Mouse (Mus musculus) cerebellum, adult 2 months (tissue): Measurements from ENCODE around the gene Rnf220. TPM values are rescaled to one million over a fixed set of nuclear protein-coding genes. Genes with fewer than 3 reads are reported as not detected.

Experiments
- DNase-seq, 2 experiments: peaks; one replicate each; pipeline ENCODE4 v3.0.0; 2021
- H3K27ac ChIP-seq: fragments of 200-500 bp; 2 replicates; pipeline ENCODE4 v1.5.1; 2012; ENCODE audit warnings: low read length, control low read depth, inconsistent platforms; ENCODE audit not compliant: insufficient read depth
- H3K27me3 ChIP-seq: fragments of 200-500 bp; 2 replicates; pipeline ENCODE4 v1.6.1; 2012; ENCODE audit warnings: inconsistent platforms, mild to moderate bottlenecking, low read length, moderate library complexity; ENCODE audit not compliant: control insufficient read depth, insufficient read depth
- H3K4me1 ChIP-seq: fragments of 200-500 bp; 2 replicates; pipeline ENCODE4 v1.6.1; 2011; ENCODE audit warnings: low read length; ENCODE audit not compliant: control insufficient read depth, insufficient read depth
- H3K4me3 ChIP-seq: fragments of 200-500 bp; replicated peaks from 2 replicates; pipeline ENCODE3; 2011; ENCODE audit warnings: mild to moderate bottlenecking, low read depth, low read length, control low read depth; ENCODE audit not compliant: insufficient read depth
- CTCF ChIP-seq: fragments of 200-500 bp; IDR thresholded peaks from 2 replicates; pipeline ENCODE4 v1.5.1; 2011; ENCODE audit warnings: low read depth, mild to moderate bottlenecking, control low read depth, low read length, moderate library complexity, borderline replicate concordance; ENCODE audit not compliant: insufficient read depth
- POLR2A ChIP-seq: fragments of 200-500 bp; IDR thresholded peaks from 2 replicates; pipeline ENCODE4 v1.6.1; 2011; ENCODE audit warnings: low read length, control low read depth, borderline replicate concordance; ENCODE audit not compliant: insufficient read depth
- WGBS: fragments of 180-500 bp; shearing (Covaris S2); methylation state at CpG from one replicate; pipeline ENCODE4 v1.1.7; 2018; 5-methylcytosine and 5-hydroxymethylcytosine counted together
- polyA plus RNA-seq: library from polyadenylated mRNA; depleted of rRNA; stranded (reverse); fragments of >200 nt; gene quantifications from 2 replicates; pipeline ENCODE4 v1.2.3, GENCODE M21; 2012

The Rnf220 gene
- polyA plus RNA-seq, 1 experiment: 183 TPM

- 28% methylated on average over 12 of the region's 12 CpGs for WGBS
Measured at GRCm38 (mm10) chr4:117342751-117343150, 154.1 kb downstream of the Rnf220 start.

DNA sequence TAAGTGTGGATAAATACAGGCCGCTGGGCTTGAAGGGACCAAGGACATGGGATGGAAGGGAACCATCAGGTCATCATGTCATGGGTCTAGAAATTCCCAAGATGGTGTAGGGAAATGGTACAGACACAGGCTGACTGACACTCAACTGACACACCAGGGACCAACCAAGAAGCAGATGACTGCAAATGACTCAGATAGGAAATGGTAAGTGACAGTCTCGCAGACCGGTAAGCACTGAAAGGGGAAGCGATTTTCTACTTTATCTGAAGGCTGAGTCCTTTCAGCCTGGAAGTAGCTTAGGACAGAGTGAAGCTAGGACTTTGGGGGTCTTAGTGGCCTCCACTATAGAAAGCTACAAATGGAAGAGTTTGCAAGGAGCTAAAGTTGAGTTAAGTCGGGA lies 155.6 kb downstream of the Rnf220 start:
- no peaks in the 10 kb centered on the region for H3K27me3 ChIP-seq
- no peak overlapping the region for H3K4me3 ChIP-seq
- 98% methylated on average over 5 of the region's 5 CpGs for WGBS
- no peak for TF ChIP-seq CTCF
- TF ChIP-seq POLR2A: no peak
- no peaks in the 10 kb centered on the region for H3K4me1 ChIP-seq
- no peak overlapping the region for H3K27ac ChIP-seq
- DNase-seq: no peak

More at GRCm38 (mm10) chr4:117342751-117343150, 154.1 kb downstream of the Rnf220 start:
- TF ChIP-seq POLR2A (no peak), CTCF (no peak)
- no peak overlapping the region for H3K4me3 ChIP-seq
- DNase-seq: peak in 1 of 2 experiments; percentile 13
- no peak overlapping the region for H3K27ac ChIP-seq
- no peaks in the 10 kb centered on the region for H3K27me3 ChIP-seq
- H3K4me1 ChIP-seq: no peaks in the 10 kb centered on the region

- no peak for DNase-seq
- Histone ChIP-seq H3K27ac (no peak overlapping the region), H3K27me3 (no peaks in the 10 kb centered on the region), H3K4me3 (no peak overlapping the region), H3K4me1 (no peaks in the 10 kb centered on the region)
- TF ChIP-seq POLR2A (no peak), CTCF (no peak)
Measured at GRCm38 (mm10) chr4:117339796-117340195, 157.1 kb downstream of the Rnf220 start.

GRCm38 (mm10) chr4:117330836-117331475 lies 165.9 kb downstream of the Rnf220 start:
- Histone ChIP-seq H3K27ac (no peak overlapping the region), H3K4me1 (no peaks in the 10 kb centered on the region), H3K4me3 (no peak overlapping the region), H3K27me3 (no peaks in the 10 kb centered on the region)
- no peak for DNase-seq
- 71% methylated on average over 11 of the region's 11 CpGs for WGBS
- TF ChIP-seq CTCF (no peak), POLR2A (no peak)

DNA sequence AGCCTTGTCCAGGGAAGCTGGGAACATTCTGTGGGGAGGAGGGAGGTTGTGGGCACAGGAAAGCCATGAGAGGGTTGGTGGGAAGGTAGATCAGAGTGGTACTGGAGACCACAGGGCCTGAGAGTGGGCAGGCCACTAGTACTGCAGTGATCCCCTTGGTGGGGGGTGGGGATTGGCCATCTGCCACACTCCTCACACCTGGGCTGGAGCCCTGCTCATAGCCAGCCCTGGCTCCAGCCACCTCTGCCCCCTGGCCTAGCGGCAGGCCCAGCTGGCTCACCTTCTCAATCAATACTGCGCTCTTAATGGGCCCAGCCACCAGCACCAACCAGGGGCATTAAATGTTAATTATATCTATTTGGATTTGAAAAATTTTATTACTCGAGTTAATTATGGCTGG lies 166.7 kb downstream of the Rnf220 start:
- no peak for TF ChIP-seq CTCF
- TF ChIP-seq POLR2A: no peak
- no peaks in the 10 kb centered on the region for H3K4me1 ChIP-seq
- 86% methylated on average over 3 of the region's 3 CpGs for WGBS
- H3K27me3 ChIP-seq: no peaks in the 10 kb centered on the region
- no peak for DNase-seq
- H3K4me3 ChIP-seq: no peak overlapping the region
- no peak overlapping the region for H3K27ac ChIP-seq

GRCm38 (mm10) chr4:117326915-117327314 lies 169.9 kb downstream of the Rnf220 start:
- H3K27ac ChIP-seq: no peak overlapping the region
- no peak overlapping the region for H3K4me3 ChIP-seq
- no peak for DNase-seq
- TF ChIP-seq POLR2A (no peak), CTCF (no peak)
- 86% methylated on average over 3 of the region's 3 CpGs for WGBS
- H3K27me3 ChIP-seq: no peaks in the 10 kb centered on the region
- H3K4me1 ChIP-seq: no peaks in the 10 kb centered on the region

GRCm38 (mm10) chr4:117325076-117325475 lies 171.8 kb downstream of the Rnf220 start:
- Histone ChIP-seq H3K4me3 (no peak overlapping the region), H3K4me1 (no peaks in the 10 kb centered on the region), H3K27me3 (no peaks in the 10 kb centered on the region), H3K27ac (no peak overlapping the region)
- no peak for TF ChIP-seq POLR2A
- TF ChIP-seq CTCF: no peak
- 88% methylated on average over 2 of the region's 2 CpGs for WGBS
- DNase-seq: no peak

GRCm38 (mm10) chr4:117323515-117324344 lies 173.1 kb downstream of the Rnf220 start:
- 15% methylated on average over 14 of the region's 14 CpGs for WGBS
- peak; percentile 19 to 43 for DNase-seq
- no peak overlapping the region for H3K4me3 ChIP-seq
- H3K27me3 ChIP-seq: no peaks in the 10 kb centered on the region
- TF ChIP-seq POLR2A (no peak), CTCF (peak; percentile 67)
- H3K27ac ChIP-seq: no peak overlapping the region
- no peaks in the 10 kb centered on the region for H3K4me1 ChIP-seq
